ENCODE assay signal across 9 mouse cellular contexts in the genomic region with DNA sequence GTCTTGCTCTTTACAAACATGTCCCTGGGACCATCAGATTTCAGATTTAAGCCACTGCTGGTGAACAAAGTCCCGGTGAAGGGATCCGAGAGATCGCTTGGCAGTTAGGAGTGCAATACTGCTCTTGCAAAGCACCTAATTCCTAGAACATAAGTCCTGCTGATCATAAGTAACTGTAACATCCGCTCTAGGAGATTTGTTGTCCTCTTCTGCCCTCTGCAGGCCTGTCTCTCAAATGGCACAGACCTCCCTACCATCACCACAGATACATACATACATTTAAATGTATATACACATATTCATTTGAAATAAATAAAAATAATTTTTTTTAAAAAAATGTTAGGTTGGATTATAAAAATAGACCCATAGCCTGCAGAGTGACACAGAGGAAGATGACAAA. TPM values are rescaled to one million over a fixed set of nuclear protein-coding genes. Genes with fewer than 3 reads are reported as not detected.
A peak's percentile ranks its signal among the peaks of the same experiment; 100 is the strongest.
DNase-seq lines count a peak whose midpoint lies in the region; ATAC-seq and TF ChIP-seq lines count a peak whose summit lies in the region.
"Had no signal": no experiment of that assay in that cellular context is flagged by ENCODE, and none has a peak within 500 bp of the region (broad histone marks: within the 10 kb centered on the region; RNA-seq: fewer than 3 reads in every experiment).

No protein-coding gene starts in this region.

- in situ Hi-C loops in CH12.LX (cut with MboI; ENCODE audit: low pct_ligation_motif_present, low pct_unique_long_range_greater_than_20kb, low sequenced_read_pairs): loop anchor here (10.0 kb wide), 1 partner anchor 318 kb away; no protein-coding TSS in a partner anchor

- no peak overlapping the region for H3K4me2 ChIP-seq in CH12.LX (ENCODE audit: insufficient read depth, low read depth, poor library complexity, severe bottlenecking)
- H3K4me2 ChIP-seq in limb, embryonic 13.5 days (replicated peaks): no peak overlapping the region
- no peak overlapping the region for H3K4me2 ChIP-seq in neural tube, embryonic 14.5 days (ENCODE audit: low read depth, low read length)

- 53% methylated on average over 4 of the region's 4 CpGs for WGBS in limb, embryonic 13.5 days
- 49% methylated on average over 4 of the region's 4 CpGs for WGBS in neural tube, embryonic 14.5 days

- 0 out of 2 replicates have a peak, but pooled peaks have one; percentile 73 for ATAC-seq in limb, embryonic 13.5 days (ENCODE audit: low FRiP score, low read depth)
- ATAC-seq in neural tube, embryonic 14.5 days (ENCODE audit: low read depth): peak; percentile 85; the same call in 1 of the 2 replicates

- no peak overlapping the region for H3K9ac ChIP-seq in CH12.LX (ENCODE audit: insufficient read depth, low read depth)
- no peak overlapping the region for H3K9ac ChIP-seq in limb, embryonic 13.5 days
- no peak overlapping the region for H3K9ac ChIP-seq in neural tube, embryonic 14.5 days (replicated peaks; ENCODE audit: low read depth, low read length)

- no peak for TF ChIP-seq EP300 in CH12.LX (IDR thresholded peaks at IDR 0.05; ENCODE audit: low read length)

- no peak overlapping the region for H3K27ac ChIP-seq in CH12.LX (ENCODE audit: insufficient read depth, low read depth)
- no peak overlapping the region for H3K27ac ChIP-seq in limb, embryonic 13.5 days
- H3K27ac ChIP-seq in neural tube, embryonic 14.5 days (ENCODE audit: low read depth, low read length): no peak overlapping the region

- no peaks in the 10 kb centered on the region for H3K9me3 ChIP-seq in CH12.LX (replicated peaks; ENCODE audit: low read length)
- no peaks in the 10 kb centered on the region for H3K9me3 ChIP-seq in limb, embryonic 13.5 days
- no peaks in the 10 kb centered on the region for H3K9me3 ChIP-seq in neural tube, embryonic 14.5 days (ENCODE audit: control insufficient read depth, low read length)

- H3K36me3 ChIP-seq in CH12.LX (replicated peaks in 1 of 2; ENCODE audit: control insufficient read depth in 1 of 2, insufficient read depth in 1 of 2, low read length in 1 of 2): no peaks in the 10 kb centered on the region
- H3K36me3 ChIP-seq in limb, embryonic 13.5 days: no peaks in the 10 kb centered on the region
- H3K36me3 ChIP-seq in neural tube, embryonic 14.5 days (ENCODE audit: control insufficient read depth, insufficient read depth, low read length): no peaks in the 10 kb centered on the region

- H3K4me3 ChIP-seq in CH12.LX (replicated peaks in 1 of 3; ENCODE audit: low read depth in 2 of 3, low read length in 2 of 3, poor library complexity in 1 of 3): no peak overlapping the region
- H3K4me3 ChIP-seq in limb, embryonic 13.5 days: no peak overlapping the region
- no peak overlapping the region for H3K4me3 ChIP-seq in neural tube, embryonic 14.5 days (ENCODE audit: low read depth, low read length)

- no peaks in the 10 kb centered on the region for H3K27me3 ChIP-seq in CH12.LX (replicated peaks)
- no peaks in the 10 kb centered on the region for H3K27me3 ChIP-seq in limb, embryonic 13.5 days
- no peaks in the 10 kb centered on the region for H3K27me3 ChIP-seq in neural tube, embryonic 14.5 days (ENCODE audit: control insufficient read depth, insufficient read depth, low read length)

- TF ChIP-seq RAD21 in CH12.LX (IDR thresholded peaks at IDR 0.05; ENCODE audit: low read depth, low read length): peak; percentile 99

- peak; percentile 64 for DNase-seq in A20 (ENCODE audit: low read depth, low spot score)
- peak; percentile 78 for DNase-seq in CH12.LX (ENCODE audit: extremely low read depth)
- peak; percentile 14 for DNase-seq in c-Kit-positive CD71-positive TER-119-positive erythroid progenitor cells, embryonic 14.5 days (ENCODE audit: low spot score)
- peak; percentile 49 for DNase-seq in forelimb bud, embryonic 11.5 days (ENCODE audit: low read depth, low spot score)
- DNase-seq in kidney, adult 8-10 months: peak; percentile 37 to 38
- no peak for DNase-seq in gastrocnemius, postnatal 25 days

- H3K79me2 ChIP-seq in CH12.LX (replicated peaks; ENCODE audit: control insufficient read depth, extremely low read depth, insufficient read depth, poor library complexity, severe bottlenecking): no peaks in the 10 kb centered on the region

- peak; percentile 69 to 95 for TF ChIP-seq CTCF in CH12.LX (conservative IDR thresholded peaks at IDR 0.05 in 1 of 2, IDR thresholded peaks at IDR 0.05 in 1 of 2; ENCODE audit: low read depth in 2 of 2, low read length in 2 of 2)

- dilution Hi-C loops in CH12.LX (cut with MboI; ENCODE audit: extremely low pct_ligation_motif_present, extremely low pct_unique_long_range_greater_than_20kb, low sequenced_read_pairs): no loop called here

- no peak for TF ChIP-seq POLR2A in CH12.LX (IDR thresholded peaks at IDR 0.05; ENCODE audit: low read depth, low read length)

- no peaks in the 10 kb centered on the region for H3K4me1 ChIP-seq in CH12.LX (ENCODE audit: control insufficient read depth in 1 of 2, insufficient read depth in 2 of 2)
- H3K4me1 ChIP-seq in limb, embryonic 13.5 days: no peaks in the 10 kb centered on the region
- H3K4me1 ChIP-seq in neural tube, embryonic 14.5 days (ENCODE audit: control insufficient read depth, insufficient read depth, low read length): no peaks in the 10 kb centered on the region

TF ChIP-seq in CH12.LX, 34 proteins besides CTCF, POLR2A, EP300 and RAD21:
- 0 out of 2 replicates have a peak, but pooled peaks have one; percentile 47 for TF ChIP-seq MYC (IDR thresholded peaks at IDR 0.05; ENCODE audit: low read depth, low read length)
- 0 out of 2 replicates have a peak, but pooled peaks have one; percentile 11 for TF ChIP-seq ELF1 (IDR thresholded peaks at IDR 0.05; ENCODE audit: low read depth, low read length)
- no peak for TF ChIP-seq UBTF (IDR thresholded peaks at IDR 0.05; ENCODE audit: low read depth, low read length)
- TF ChIP-seq RCOR1 (conservative IDR thresholded peaks at IDR 0.05; ENCODE audit: low read depth, low read length): no peak
- 0 out of 2 replicates have a peak, but pooled peaks have one; percentile 32 for TF ChIP-seq MXI1 (IDR thresholded peaks at IDR 0.05; ENCODE audit: low read depth, low read length)
- peak; percentile 44; the same call in 1 of the 2 replicates for TF ChIP-seq JUND (conservative IDR thresholded peaks at IDR 0.05; ENCODE audit: low read depth, low read length)
- TF ChIP-seq IRF4 (IDR thresholded peaks at IDR 0.05; ENCODE audit: low read depth, low read length): 0 out of 2 replicates have a peak, but pooled peaks have one; percentile 49
- peak; percentile 85 for TF ChIP-seq ZC3H11A (IDR thresholded peaks at IDR 0.05; ENCODE audit: low read depth, low read length)
- TF ChIP-seq MAX (IDR thresholded peaks at IDR 0.05; ENCODE audit: low read length): no peak
- TF ChIP-seq SMC3 (IDR thresholded peaks at IDR 0.05; ENCODE audit: low read depth, low read length): peak; percentile 95

RNA-seq across cellular contexts. Expression of a gene that starts 21.3 kb away (rescaled TPM):
- not detected in 2 replicates for total RNA-seq in CH12.LX (2012; rRNA removed)
- total RNA-seq in CH12.LX (2014; rRNA removed): not detected in 2 replicates
- not detected in 2 replicates for polyA plus RNA-seq in CH12.LX (2012; ENCODE audit: insufficient read length, low read depth)
- polyA plus RNA-seq in limb, embryonic 13.5 days (2015; fragmentation: Nextera tagmentation; extraction: Ambion mirVana): 0.08 TPM in 1 of 2 replicates, not detected in the other
- polyA plus RNA-seq in neural tube, embryonic 14.5 days (2014; fragmentation: Nextera tagmentation; extraction: Ambion mirVana): 0.08 and 0.18 TPM in 2 replicates
- not detected for total RNA-seq in gastrocnemius, postnatal 25 days (2021)
- polyA plus RNA-seq: heart, embryonic 16.5 days had no signal

RNA-seq across cellular contexts. Expression of a gene that starts 29.0 kb away (rescaled TPM):
- total RNA-seq in CH12.LX (2012; rRNA removed): 112 and 127 TPM in 2 replicates
- 194 and 216 TPM in 2 replicates for total RNA-seq in CH12.LX (2014; rRNA removed)
- polyA plus RNA-seq in CH12.LX (2012; ENCODE audit: insufficient read length, low read depth): 129 TPM in 2 replicates
- polyA plus RNA-seq in limb, embryonic 13.5 days (2015; fragmentation: Nextera tagmentation; extraction: Ambion mirVana): 40.2 and 40.4 TPM in 2 replicates
- 85.7 and 95.8 TPM in 2 replicates for polyA plus RNA-seq in neural tube, embryonic 14.5 days (2014; fragmentation: Nextera tagmentation; extraction: Ambion mirVana)
- 10 to 100 TPM; 32.5 to 33.9 TPM for total RNA-seq in gastrocnemius, postnatal 25 days (2021)
